Mouse (Mus musculus) heart, adult 2 months (tissue): Measurements from ENCODE around the gene Plekha7.

Experiments
- CTCF ChIP-seq: fragments of 200-600 bp; IDR thresholded peaks from 2 replicates; pipeline ENCODE4 v1.8.1; 2022; ENCODE audit warnings: antibody characterized with exemption, mild to moderate bottlenecking, moderate library complexity
- EP300 ChIP-seq: fragments of 200-500 bp; IDR thresholded peaks from 2 replicates; pipeline ENCODE4 v1.6.1; 2011; ENCODE audit warnings: low read depth, low read length, control low read depth; ENCODE audit not compliant: insufficient read depth

DNA sequence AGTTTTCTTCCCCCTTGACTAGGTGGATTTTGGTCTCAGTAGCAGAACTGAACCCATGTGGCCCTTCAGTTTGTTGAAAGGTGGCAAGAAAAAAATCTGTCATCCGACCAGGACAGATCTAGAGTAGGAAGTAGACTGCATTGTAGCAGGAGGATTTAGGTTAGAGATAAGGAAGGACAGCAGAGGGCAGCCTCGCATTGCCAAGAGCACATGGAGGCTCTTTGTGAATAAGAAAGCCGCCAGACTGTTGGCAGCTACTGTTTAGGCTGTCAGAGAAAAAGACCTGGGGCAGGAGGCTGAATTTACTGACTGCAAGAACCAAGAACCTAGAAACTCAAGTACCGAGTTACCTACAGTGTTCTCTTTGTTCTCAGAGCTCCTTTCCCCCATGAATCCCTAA lies 176.8 kb downstream of the Plekha7 start:
- TF ChIP-seq CTCF: peak; percentile 43
- no peak for TF ChIP-seq EP300
